Mouse (Mus musculus): ENCODE data around the gene Npy5r.

- TF ChIP-seq CTCF (IDR thresholded peaks at IDR 0.05; ENCODE audit: low read depth) (no peak), EP300 (optimal IDR thresholded peaks at IDR 0.05) (no peak)
These were observed 57.2 kb downstream of the Npy5r start for GRCm38 (mm10) chr8:66630721-66631120.

All from stomach, postnatal 0 days (tissue).